ENCODE assay signal across 13 mouse cellular contexts in genomic region chr12:24961821-24962220, GRCm38 (mm10).
"Had no signal": no experiment of that assay in that cellular context is flagged by ENCODE, and none has a peak within 500 bp of the region (broad histone marks: within the 10 kb centered on the region; RNA-seq: fewer than 3 reads in every experiment).

No protein-coding gene starts in this region.

- H3K36me3 ChIP-seq: stomach, embryonic 15.5 days had no signal

- H3K4me3 ChIP-seq: limb, embryonic 12.5 days; myocyte; neural tube, embryonic 15.5 days; stomach, embryonic 15.5 days had no signal

- H3K9ac ChIP-seq: limb, embryonic 12.5 days; liver, embryonic 14.5 days; neural tube, embryonic 15.5 days; stomach, embryonic 15.5 days had no signal

- H3K27ac ChIP-seq: hindbrain, postnatal 0 days; limb, embryonic 12.5 days; liver, embryonic 14.5 days; neural tube, embryonic 15.5 days; stomach, embryonic 15.5 days had no signal

- H3K9me3 ChIP-seq: limb, embryonic 12.5 days; neural tube, embryonic 15.5 days; stomach, embryonic 15.5 days had no signal

- H3K27me3 ChIP-seq: limb, embryonic 12.5 days; neural tube, embryonic 15.5 days; stomach, embryonic 15.5 days had no signal

- H3K4me2 ChIP-seq: limb, embryonic 12.5 days; neural tube, embryonic 15.5 days; stomach, embryonic 15.5 days had no signal

- DNase-seq: liver; lung, adult 2 months; lung, postnatal 36 days; midbrain, embryonic 14.5 days; right cerebral cortex, postnatal 4 days; spleen, adult 18-20 months had no signal

- ATAC-seq: hindbrain, postnatal 0 days; lung, postnatal 0 days had no signal

- H3K4me1 ChIP-seq: neural tube, embryonic 15.5 days; stomach, embryonic 15.5 days had no signal
